Mouse (Mus musculus) adrenal gland, adult 10 weeks (tissue): ENCODE results near the gene Serpina3k. TPM values are rescaled to one million over a fixed set of nuclear protein-coding genes. Genes with fewer than 3 reads are reported as not detected.

ENCODE experiments used
- polyA plus RNA-seq: library from polyadenylated mRNA; stranded (reverse); fragments of 350-450 nt; fragmentation: Illumina TruSeq; extraction: RNeasy Lipid Tissue Mini Kit (QIAGEN cat#74804); gene quantifications from one replicate; pipeline ENCODE4 v1.2.3, GENCODE M21; 2014; ENCODE audit warnings: low read depth, low replicate concordance

The Serpina3k gene
- polyA plus RNA-seq = 0.64 TPM

GRCm38 (mm10) chr12:104338226-104338625 lies at the start of gene Serpina3k, which contains the start of gene Serpina3m:
Serpina3k (plus strand) TSS chr12:104338486.
Serpina3m (plus strand) TSS chr12:104338486.

GRCm38 (mm10) chr12:104314253-104314652 lies 24.0 kb upstream of the Serpina3k start, which contains the start of gene Serpina3j:
Serpina3j (plus strand) TSS chr12:104314553.

Other genes with a start within 250 kb of the Serpina3k start
- 0.52 TPM for gene Serpina5, start 237.4 kb upstream of the Serpina3k start, polyA plus RNA-seq
- gene Serpina3a, start 225.8 kb upstream of the Serpina3k start, polyA plus RNA-seq = not detected
- gene Serpina3b, start 210.5 kb upstream of the Serpina3k start, polyA plus RNA-seq = 0.58 TPM
- 9.7 TPM for gene Serpina3c, start 184.6 kb upstream of the Serpina3k start, polyA plus RNA-seq
- gene Serpina3f, start 123.9 kb upstream of the Serpina3k start, polyA plus RNA-seq = 0.58 TPM
- gene Serpina3g, start 102.2 kb upstream of the Serpina3k start, polyA plus RNA-seq = 3.3 TPM
- gene Serpina3i, start 75.4 kb upstream of the Serpina3k start, polyA plus RNA-seq = not detected
- not detected for gene Serpina3j, start 23.9 kb upstream of the Serpina3k start, polyA plus RNA-seq
- gene Serpina3m, start within 50 bp of the Serpina3k start, polyA plus RNA-seq = not detected
- gene Serpina3n, start 68.2 kb downstream of the Serpina3k start, polyA plus RNA-seq = 2.9 TPM
- gene Gsc, start 134.8 kb downstream of the Serpina3k start, polyA plus RNA-seq = not detected